Comparison of ENCODE assay signal across 8 mouse cellular contexts in the genomic region with DNA sequence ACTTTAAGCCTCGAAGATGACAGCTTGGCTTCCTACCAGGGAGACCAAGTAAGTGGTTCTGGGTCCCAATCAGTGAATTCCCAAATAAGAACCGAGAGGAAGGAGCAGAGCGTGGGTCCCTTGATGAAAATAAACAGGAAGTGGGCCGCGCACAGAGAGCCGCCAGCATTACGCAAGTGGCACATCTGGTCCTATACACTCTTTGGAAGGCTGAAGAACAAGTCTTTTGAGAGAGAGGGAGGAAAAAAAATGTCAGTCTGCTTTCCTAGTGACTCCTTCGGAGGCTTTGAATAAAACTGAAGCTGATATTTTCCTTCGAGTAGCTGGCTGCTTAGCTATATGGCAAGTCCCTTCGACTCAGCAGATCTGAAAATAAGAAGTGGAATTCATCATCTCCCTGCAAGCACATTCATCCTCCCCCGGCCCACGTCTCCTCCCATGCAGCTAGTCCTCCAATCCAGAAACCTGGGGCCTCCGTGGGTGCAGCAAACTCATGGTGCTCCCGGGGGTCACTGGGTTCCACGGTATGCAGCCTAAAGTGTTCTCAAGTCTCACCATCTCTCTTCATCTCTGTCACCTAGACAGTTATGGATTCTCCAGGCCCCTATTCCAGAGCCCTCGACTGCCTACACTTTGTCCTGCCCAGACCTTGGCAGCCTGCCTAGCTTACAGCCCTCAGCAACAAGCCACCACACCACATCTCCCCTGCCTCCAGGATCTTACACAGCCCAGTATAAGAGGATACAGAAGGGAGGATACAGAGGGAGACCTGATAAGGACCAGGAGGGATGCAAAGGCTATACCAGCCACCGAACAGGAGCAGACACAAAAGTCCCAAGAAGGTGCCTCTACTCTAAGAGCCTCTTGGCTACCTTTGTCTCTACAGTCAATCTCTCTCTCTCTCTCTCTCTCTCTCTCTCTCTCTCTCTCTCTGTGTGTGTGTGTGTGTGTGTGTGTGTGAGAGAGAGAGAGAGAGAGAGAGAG. TPM values are rescaled to one million over a fixed set of nuclear protein-coding genes. Genes with fewer than 3 reads are reported as not detected.
DNase-seq lines count a peak whose midpoint lies in the region; ATAC-seq lines count a peak whose summit lies in the region.

No protein-coding gene starts in this region.

- H3K9me3 ChIP-seq in hindbrain, embryonic 13.5 days: no peaks in the 10 kb centered on the region
- H3K9me3 ChIP-seq in limb, embryonic 10.5 days (replicated peaks): no peaks in the 10 kb centered on the region

- peaks cover 8% of the 10 kb centered on the region; the same call in 1 of the 2 replicates for H3K4me1 ChIP-seq in hindbrain, embryonic 13.5 days (replicated peaks)
- peaks cover 68% of the 10 kb centered on the region for H3K4me1 ChIP-seq in limb, embryonic 10.5 days

- ATAC-seq in hindbrain, embryonic 13.5 days (ENCODE audit: low FRiP score): no peak
- ATAC-seq in erythroid progenitor cell, adult 5-6 weeks (replicated peaks; ENCODE audit: low FRiP score, poor library complexity, severe bottlenecking): no peak

- H3K27ac ChIP-seq in hindbrain, embryonic 13.5 days: 0 out of 2 replicates have a peak overlapping the region, but pooled peaks have one; percentile 35
- peak overlapping the region; percentile 81 for H3K27ac ChIP-seq in limb, embryonic 10.5 days

- WGBS in hindbrain, embryonic 13.5 days: 76% methylated on average over 17 of the region's 17 CpGs
- WGBS in limb, embryonic 10.5 days: 76% methylated on average over 17 of the region's 17 CpGs

- no peak overlapping the region for H3K9ac ChIP-seq in hindbrain, embryonic 13.5 days

- no peak overlapping the region for H3K4me3 ChIP-seq in hindbrain, embryonic 13.5 days
- no peak overlapping the region for H3K4me3 ChIP-seq in limb, embryonic 10.5 days

- DNase-seq in layer of hippocampus, adult 11-12 months (ENCODE audit: low spot score): peak; percentile 47
- DNase-seq in layer of hippocampus, postnatal 10 days (ENCODE audit: low spot score in 2 of 2): no peak
- peak; percentile 41 to 68 for DNase-seq in frontal cortex, postnatal 10 days (ENCODE audit: low spot score in 2 of 2)
- no peak for DNase-seq in limb, embryonic 10.5 days (ENCODE audit: low spot score)
- peak; percentile 86 for DNase-seq in right cerebral cortex, adult 18-20 months
- DNase-seq in embryo, embryonic 10.5 days (ENCODE audit: low spot score): no peak

- H3K4me2 ChIP-seq in hindbrain, embryonic 13.5 days: no peak overlapping the region

- H3K27me3 ChIP-seq in hindbrain, embryonic 13.5 days: 0 out of 2 replicates have a peak, but pooled peaks cover 4% of the 10 kb centered on the region
- H3K27me3 ChIP-seq in limb, embryonic 10.5 days (ENCODE audit: low read depth, poor library complexity, severe bottlenecking): no peaks in the 10 kb centered on the region

- H3K36me3 ChIP-seq in hindbrain, embryonic 13.5 days: no peaks in the 10 kb centered on the region
- no peaks in the 10 kb centered on the region for H3K36me3 ChIP-seq in limb, embryonic 10.5 days

RNA-seq across cellular contexts. Expression of a gene that starts 43.8 kb away (rescaled TPM):
- total RNA-seq in layer of hippocampus, postnatal 10 days (2021): 1 to 10 TPM in 1 of 2 experiments, under 1 TPM in 1; 0.87 to 1.0 TPM
- not detected in 2 replicates for polyA plus RNA-seq in hindbrain, embryonic 13.5 days (2015; fragmentation: Nextera tagmentation; extraction: Ambion mirVana)
- polyA plus RNA-seq in limb, embryonic 10.5 days (2016; fragmentation: Nextera tagmentation; extraction: Ambion mirVana): 1.1 and 1.3 TPM in 2 replicates
- not detected in 2 replicates for total RNA-seq in erythroid progenitor cell, adult 5-6 weeks (2015; ENCODE audit: low replicate concordance)
- not detected in 2 replicates for total RNA-seq in erythroid progenitor cell, adult 5-6 weeks (2017; ENCODE audit: low replicate concordance)

Comparison
In these comparisons a context has a peak if more than half of its experiments do, and no peak if none do; other contexts are left out.
1. DNase-seq: peak in layer of hippocampus, adult 11-12 months (single experiment), frontal cortex, postnatal 10 days (2 of 2) and right cerebral cortex, adult 18-20 months (single experiment); none in layer of hippocampus, postnatal 10 days (0 of 2), limb, embryonic 10.5 days (single experiment) and embryo, embryonic 10.5 days (single experiment).